Mouse (Mus musculus): ENCODE data around the gene Epha1.

Epha1 gene

GRCm38 (mm10) chr6:42373669-42374430 lies 782 bp upstream of the Epha1 start:
- DNase-seq (ENCODE audit: low spot score) = no peak

- DNase-seq (ENCODE audit: low spot score) = no peak
Observed at GRCm38 (mm10) chr6:42372421-42372815, 650 bp downstream of the Epha1 start.

GRCm38 (mm10) chr6:42372001-42372400 lies 1.1 kb downstream of the Epha1 start:
- DNase-seq (ENCODE audit: low spot score) = no peak

GRCm38 (mm10) chr6:42370630-42371363 lies 2.3 kb downstream of the Epha1 start:
- no peak for DNase-seq (ENCODE audit: low spot score)

GRCm38 (mm10) chr6:42369870-42370269 lies 3.2 kb downstream of the Epha1 start:
- peak; percentile 77 for DNase-seq (ENCODE audit: low spot score)

GRCm38 (mm10) chr6:42365215-42365614 lies 7.9 kb downstream of the Epha1 start:
- no peak for DNase-seq (ENCODE audit: low spot score)

GRCm38 (mm10) chr6:42364607-42365006 lies 8.5 kb downstream of the Epha1 start:
- no peak for DNase-seq (ENCODE audit: low spot score)

- no peak for DNase-seq (ENCODE audit: low spot score)
Observed at GRCm38 (mm10) chr6:42364066-42364465, 9.0 kb downstream of the Epha1 start.

GRCm38 (mm10) chr6:42362974-42363373 lies 10.1 kb downstream of the Epha1 start:
- no peak for DNase-seq (ENCODE audit: low spot score)

- no peak for DNase-seq (ENCODE audit: low spot score)
Observed at GRCm38 (mm10) chr6:42362497-42362896, 10.6 kb downstream of the Epha1 start.

GRCm38 (mm10) chr6:42362074-42362473 lies 11.0 kb downstream of the Epha1 start:
- no peak for DNase-seq (ENCODE audit: low spot score)

- no peak for DNase-seq (ENCODE audit: low spot score)
Observed at GRCm38 (mm10) chr6:42361041-42361895, 11.8 kb downstream of the Epha1 start.

- no peak for DNase-seq (ENCODE audit: low spot score)
Observed at GRCm38 (mm10) chr6:42360231-42360840, 12.7 kb downstream of the Epha1 start.

GRCm38 (mm10) chr6:42359364-42360147 lies 13.5 kb downstream of the Epha1 start:
- no peak for DNase-seq (ENCODE audit: low spot score)

- no peak for DNase-seq (ENCODE audit: low spot score)
Observed at GRCm38 (mm10) chr6:42358901-42359300, 14.2 kb downstream of the Epha1 start.

GRCm38 (mm10) chr6:42357901-42358300 lies 15.2 kb downstream of the Epha1 start:
- DNase-seq (ENCODE audit: low spot score) = no peak

- no peak for DNase-seq (ENCODE audit: low spot score)
Observed at GRCm38 (mm10) chr6:42356913-42357312, 16.2 kb downstream of the Epha1 start.

- DNase-seq (ENCODE audit: low spot score) = no peak
Observed at GRCm38 (mm10) chr6:42355794-42356600, 17.1 kb downstream of the Epha1 start.

- DNase-seq (ENCODE audit: low spot score) = no peak
Observed at GRCm38 (mm10) chr6:42355366-42355765, 17.7 kb downstream of the Epha1 start.
